Mouse (Mus musculus): Measurements from ENCODE around the gene Slc22a8. TPM values are rescaled to one million over a fixed set of nuclear protein-coding genes. Genes with fewer than 3 reads are reported as not detected.

The Slc22a8 gene
- total and polyA plus RNA-seq, 2 experiments from 2014 or later = 15.7 to 19.9 TPM

DNA sequence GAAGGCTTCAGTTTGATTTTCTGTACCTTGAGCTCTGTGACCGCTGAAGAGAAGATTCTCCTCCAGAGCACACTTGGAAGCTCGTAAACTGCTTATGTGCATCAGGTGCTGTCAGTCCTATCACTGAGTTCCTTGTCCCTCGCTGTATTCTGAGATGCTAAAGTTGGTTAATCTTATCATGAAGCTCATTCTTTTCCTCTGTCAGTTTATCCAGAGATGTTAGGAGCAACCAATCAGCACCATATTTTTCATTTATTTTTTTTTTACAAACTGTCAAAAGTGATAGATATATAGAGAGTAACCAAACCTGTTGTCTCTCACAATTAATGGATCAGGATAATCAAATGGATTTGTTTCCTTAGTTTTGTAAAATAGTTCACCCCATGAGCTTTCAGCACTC is 5.8 kb upstream of the Slc22a8 start:
- H3K4me3 ChIP-seq (ENCODE audit: low read length) = no peak overlapping the region
- TF ChIP-seq CTCF (IDR thresholded peaks at IDR 0.05; ENCODE audit: low read depth) = no peak
- H3K27me3 ChIP-seq (ENCODE audit: insufficient read depth, low read length) = no peaks in the 10 kb centered on the region
- no peaks in the 10 kb centered on the region for H3K9me3 ChIP-seq (ENCODE audit: low read length)
- no peaks in the 10 kb centered on the region for H3K4me1 ChIP-seq (ENCODE audit: insufficient read depth, low read length)
- no peak overlapping the region for H3K27ac ChIP-seq
- ATAC-seq = no peak
- DNase-seq (ENCODE audit: low spot score) = no peak
- 87% methylated on average over 3 of the region's 3 CpGs for WGBS
- no peak overlapping the region for H3K9ac ChIP-seq (replicated peaks; ENCODE audit: low read length)
- H3K4me2 ChIP-seq (ENCODE audit: low read depth, low read length) = no peak overlapping the region
- no peaks in the 10 kb centered on the region for H3K36me3 ChIP-seq (ENCODE audit: insufficient read depth, low read length)

DNA sequence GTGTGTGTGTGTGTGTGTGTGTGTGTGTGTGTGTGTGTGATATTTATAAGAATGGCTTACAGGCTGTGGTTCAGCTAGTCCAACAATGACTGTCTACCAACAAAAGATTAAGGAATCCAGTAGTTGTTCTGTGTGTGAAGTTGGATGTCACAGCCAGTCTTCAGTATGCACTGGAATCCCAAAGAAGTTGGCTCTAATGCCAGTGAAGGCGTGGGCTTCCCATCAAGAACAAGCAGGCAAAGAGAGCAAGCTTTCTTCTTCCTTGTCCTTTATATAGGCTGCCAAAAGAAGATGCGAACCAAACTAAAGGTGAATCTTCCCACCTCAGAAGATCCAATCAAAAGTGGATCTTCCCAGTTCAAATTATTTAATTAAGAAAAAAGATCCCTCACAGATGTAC is 5.2 kb upstream of the Slc22a8 start:
- H3K27ac ChIP-seq = 0 out of 2 replicates have a peak overlapping the region, but pooled peaks have one; percentile 32
- no peak for TF ChIP-seq CTCF (IDR thresholded peaks at IDR 0.05; ENCODE audit: low read depth)
- no peak overlapping the region for H3K9ac ChIP-seq (replicated peaks; ENCODE audit: low read length)
- no peak overlapping the region for H3K4me2 ChIP-seq (ENCODE audit: low read depth, low read length)
- 81% methylated on average over 2 of the region's 2 CpGs for WGBS
- no peak for DNase-seq (ENCODE audit: low spot score)
- no peak overlapping the region for H3K4me3 ChIP-seq (ENCODE audit: low read length)
- H3K27me3 ChIP-seq (ENCODE audit: insufficient read depth, low read length) = no peaks in the 10 kb centered on the region
- H3K36me3 ChIP-seq (ENCODE audit: insufficient read depth, low read length) = no peaks in the 10 kb centered on the region
- no peaks in the 10 kb centered on the region for H3K4me1 ChIP-seq (ENCODE audit: insufficient read depth, low read length)
- ATAC-seq = no peak
- H3K9me3 ChIP-seq (ENCODE audit: low read length) = no peaks in the 10 kb centered on the region

DNA sequence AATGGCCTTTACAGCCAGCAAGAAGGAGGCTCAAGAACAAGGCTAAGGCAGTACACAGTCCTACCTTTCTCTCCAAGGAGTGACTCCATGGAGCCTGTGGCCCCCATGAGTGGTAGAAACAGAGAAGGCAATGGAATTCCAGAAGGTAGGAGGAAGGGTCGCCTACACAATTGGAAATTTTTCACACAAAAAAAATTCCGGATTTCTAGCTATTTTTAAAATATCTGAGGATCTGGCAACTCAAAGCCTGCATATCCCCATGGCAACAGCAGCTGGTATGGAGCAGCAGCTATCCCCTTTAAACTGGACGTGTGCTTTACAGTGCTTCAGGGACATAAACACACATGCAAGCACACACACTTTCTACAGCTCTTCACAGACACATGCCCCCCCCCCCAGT is 4.7 kb upstream of the Slc22a8 start:
- no peaks in the 10 kb centered on the region for H3K27me3 ChIP-seq (ENCODE audit: insufficient read depth, low read length)
- 39% methylated on average over 3 of the region's 3 CpGs for WGBS
- TF ChIP-seq CTCF (IDR thresholded peaks at IDR 0.05; ENCODE audit: low read depth) = no peak
- no peak overlapping the region for H3K4me2 ChIP-seq (ENCODE audit: low read depth, low read length)
- H3K9me3 ChIP-seq (ENCODE audit: low read length) = no peaks in the 10 kb centered on the region
- 0 out of 2 replicates have a peak overlapping the region, but pooled peaks have one; percentile 32 for H3K27ac ChIP-seq
- H3K9ac ChIP-seq (replicated peaks; ENCODE audit: low read length) = no peak overlapping the region
- H3K36me3 ChIP-seq (ENCODE audit: insufficient read depth, low read length) = no peaks in the 10 kb centered on the region
- ATAC-seq (peak; percentile 66; the same call in 1 of the 2 replicates), DNase-seq (ENCODE audit: low spot score) (no peak)
- H3K4me1 ChIP-seq (ENCODE audit: insufficient read depth, low read length) = no peaks in the 10 kb centered on the region
- no peak overlapping the region for H3K4me3 ChIP-seq (ENCODE audit: low read length)

DNA sequence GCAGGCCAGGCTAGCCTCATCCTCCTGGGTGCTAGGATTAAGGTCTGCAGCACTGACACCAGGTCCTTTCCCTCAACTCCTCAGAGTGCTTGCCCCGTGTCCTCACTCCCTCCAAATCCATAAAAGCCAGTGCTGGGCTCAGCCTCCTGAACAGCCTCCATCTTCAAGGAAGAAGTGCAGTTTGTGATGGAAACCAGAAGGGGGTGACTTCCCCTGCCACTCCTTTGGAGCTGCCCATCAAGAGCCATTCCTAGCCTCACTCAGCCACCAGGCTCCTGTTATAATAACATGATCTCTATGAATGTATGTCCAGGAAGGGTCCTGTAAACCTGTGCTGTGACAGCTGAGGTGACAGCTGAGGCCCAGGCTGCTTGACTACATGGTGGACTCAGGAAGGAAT is 3.7 kb upstream of the Slc22a8 start:
- ATAC-seq (no peak), DNase-seq (ENCODE audit: low spot score) (no peak)
- Histone ChIP-seq H3K9ac (replicated peaks; ENCODE audit: low read length) (no peak overlapping the region), H3K4me3 (ENCODE audit: low read length) (no peak overlapping the region), H3K36me3 (ENCODE audit: insufficient read depth, low read length) (no peaks in the 10 kb centered on the region), H3K27me3 (ENCODE audit: insufficient read depth, low read length) (no peaks in the 10 kb centered on the region), H3K27ac (no peak overlapping the region), H3K9me3 (ENCODE audit: low read length) (no peaks in the 10 kb centered on the region), H3K4me1 (ENCODE audit: insufficient read depth, low read length) (no peaks in the 10 kb centered on the region), H3K4me2 (ENCODE audit: low read depth, low read length) (no peak overlapping the region)
- TF ChIP-seq CTCF (IDR thresholded peaks at IDR 0.05; ENCODE audit: low read depth) = no peak; the same call in 1 of the 2 replicates
- WGBS = 78% methylated on average over 1 of the region's 1 CpGs

DNA sequence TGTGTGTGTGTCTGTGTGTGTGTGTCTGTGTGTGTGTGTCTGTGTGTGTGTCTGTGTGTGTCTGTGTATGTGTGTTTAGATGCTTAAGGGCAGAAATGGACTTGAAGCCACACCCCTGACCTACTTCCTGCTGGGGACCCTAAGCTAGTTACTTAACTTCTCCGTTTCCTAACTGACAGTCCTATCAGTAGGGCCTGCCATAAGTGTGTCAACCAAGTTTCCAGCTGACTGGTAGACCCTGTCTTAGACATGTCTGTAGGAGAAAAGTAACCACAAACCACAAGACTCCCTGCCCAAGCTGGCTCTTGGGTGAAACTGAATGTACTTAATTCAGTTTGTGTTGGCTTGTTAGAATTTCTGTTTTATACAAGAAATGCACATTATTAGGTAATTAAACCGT is 1.1 kb downstream of the Slc22a8 start:
- ATAC-seq = no peak
- peak overlapping the region; percentile 13; the same call in 1 of the 2 replicates for H3K4me2 ChIP-seq (ENCODE audit: low read depth, low read length)
- 58% methylated on average over 2 of the region's 2 CpGs for WGBS
- no peaks in the 10 kb centered on the region for H3K4me1 ChIP-seq (ENCODE audit: insufficient read depth, low read length)
- H3K27ac ChIP-seq = peak overlapping the region; percentile 28; the same call in 1 of the 2 replicates
- H3K27me3 ChIP-seq (ENCODE audit: insufficient read depth, low read length) = no peaks in the 10 kb centered on the region
- H3K9me3 ChIP-seq (ENCODE audit: low read length) = no peaks in the 10 kb centered on the region
- no peak for DNase-seq (ENCODE audit: low spot score)
- no peak for TF ChIP-seq CTCF (IDR thresholded peaks at IDR 0.05; ENCODE audit: low read depth)
- no peak overlapping the region for H3K4me3 ChIP-seq (ENCODE audit: low read length)
- no peak overlapping the region for H3K9ac ChIP-seq (replicated peaks; ENCODE audit: low read length)
- no peaks in the 10 kb centered on the region for H3K36me3 ChIP-seq (ENCODE audit: insufficient read depth, low read length)

DNA sequence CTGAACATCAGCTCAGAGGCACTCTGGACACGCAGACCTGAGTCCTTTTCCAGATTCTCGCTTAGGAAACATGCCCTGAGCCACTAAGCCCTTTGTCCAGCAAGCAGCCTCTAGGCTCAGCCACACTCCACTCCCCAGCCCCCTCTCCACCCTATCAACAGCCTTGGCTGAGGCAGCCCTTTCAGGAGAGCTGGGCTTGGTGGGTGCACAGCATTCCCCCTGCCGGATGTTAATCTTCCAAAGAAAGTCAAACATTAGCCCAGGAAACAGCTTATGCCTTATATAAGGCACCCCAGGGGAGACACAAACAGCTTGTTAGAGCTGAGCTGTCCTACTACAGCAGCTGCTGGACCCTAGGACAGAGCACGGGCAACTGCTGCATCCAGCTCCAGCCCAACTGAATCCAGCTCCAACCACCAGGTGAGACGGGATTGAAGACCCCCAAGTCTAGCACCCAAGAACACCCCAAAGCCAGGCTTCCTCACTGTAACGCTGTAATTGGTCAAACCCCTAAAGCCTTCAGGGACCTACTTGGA is 1.9 kb downstream of the Slc22a8 start:
- Histone ChIP-seq H3K4me2 (ENCODE audit: low read depth, low read length) (0 out of 2 replicates have a peak overlapping the region, but pooled peaks have one; percentile 13), H3K9me3 (ENCODE audit: low read length) (no peaks in the 10 kb centered on the region), H3K27ac (peak overlapping the region; percentile 28; the same call in 1 of the 2 replicates), H3K4me3 (ENCODE audit: low read length) (no peak overlapping the region), H3K36me3 (ENCODE audit: insufficient read depth, low read length) (no peaks in the 10 kb centered on the region), H3K27me3 (ENCODE audit: insufficient read depth, low read length) (no peaks in the 10 kb centered on the region), H3K9ac (replicated peaks; ENCODE audit: low read length) (no peak overlapping the region), H3K4me1 (ENCODE audit: insufficient read depth, low read length) (no peaks in the 10 kb centered on the region)
- ATAC-seq = no peak
- no peak for TF ChIP-seq CTCF (IDR thresholded peaks at IDR 0.05; ENCODE audit: low read depth)
- no peak for DNase-seq (ENCODE audit: low spot score)
- WGBS = 72% methylated on average over 6 of the region's 6 CpGs

DNA sequence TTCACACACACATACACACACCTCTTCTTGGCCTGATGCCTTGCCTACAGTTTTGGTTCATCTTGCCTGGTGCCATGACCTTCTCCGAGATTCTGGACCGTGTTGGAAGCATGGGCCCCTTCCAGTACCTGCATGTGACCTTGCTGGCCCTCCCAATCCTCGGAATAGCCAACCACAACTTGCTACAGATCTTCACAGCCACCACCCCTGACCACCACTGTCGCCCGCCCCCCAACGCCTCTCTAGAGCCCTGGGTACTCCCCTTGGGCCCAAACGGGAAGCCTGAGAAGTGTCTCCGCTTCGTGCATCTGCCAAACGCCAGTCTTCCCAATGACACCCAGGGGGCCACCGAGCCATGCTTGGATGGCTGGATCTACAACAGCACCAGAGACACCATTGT is 2.8 kb downstream of the Slc22a8 start:
- 84% methylated on average over 11 of the region's 11 CpGs for WGBS
- no peaks in the 10 kb centered on the region for H3K9me3 ChIP-seq (ENCODE audit: low read length)
- no peak for TF ChIP-seq CTCF (IDR thresholded peaks at IDR 0.05; ENCODE audit: low read depth)

More for the DNA sequence above, 2.8 kb downstream of the Slc22a8 start:
- ATAC-seq (no peak), DNase-seq (ENCODE audit: low spot score) (no peak)
- H3K27ac ChIP-seq = no peak overlapping the region
- H3K36me3 ChIP-seq (ENCODE audit: insufficient read depth, low read length) = no peaks in the 10 kb centered on the region
- H3K4me1 ChIP-seq (ENCODE audit: insufficient read depth, low read length) = no peaks in the 10 kb centered on the region
- H3K4me2 ChIP-seq (ENCODE audit: low read depth, low read length) = no peak overlapping the region
- H3K9ac ChIP-seq (replicated peaks; ENCODE audit: low read length) = no peak overlapping the region
- H3K27me3 ChIP-seq (ENCODE audit: insufficient read depth, low read length) = no peaks in the 10 kb centered on the region
- H3K4me3 ChIP-seq (ENCODE audit: low read length) = no peak overlapping the region
